Mouse (Mus musculus): ENCODE data around the gene Vipas39. TPM values are rescaled to one million over a fixed set of nuclear protein-coding genes. Genes with fewer than 3 reads are reported as not detected.
"Not testable (repeated sequence)": the region's sequence is repeated elsewhere in the genome, so short reads cannot be mapped to it uniquely, and the experiment has no call there.

The Vipas39 gene
- polyA plus RNA-seq (2016; fragmentation: Nextera tagmentation; extraction: Ambion mirVana): 62.1 and 62.2 TPM in 2 replicates

DNA sequence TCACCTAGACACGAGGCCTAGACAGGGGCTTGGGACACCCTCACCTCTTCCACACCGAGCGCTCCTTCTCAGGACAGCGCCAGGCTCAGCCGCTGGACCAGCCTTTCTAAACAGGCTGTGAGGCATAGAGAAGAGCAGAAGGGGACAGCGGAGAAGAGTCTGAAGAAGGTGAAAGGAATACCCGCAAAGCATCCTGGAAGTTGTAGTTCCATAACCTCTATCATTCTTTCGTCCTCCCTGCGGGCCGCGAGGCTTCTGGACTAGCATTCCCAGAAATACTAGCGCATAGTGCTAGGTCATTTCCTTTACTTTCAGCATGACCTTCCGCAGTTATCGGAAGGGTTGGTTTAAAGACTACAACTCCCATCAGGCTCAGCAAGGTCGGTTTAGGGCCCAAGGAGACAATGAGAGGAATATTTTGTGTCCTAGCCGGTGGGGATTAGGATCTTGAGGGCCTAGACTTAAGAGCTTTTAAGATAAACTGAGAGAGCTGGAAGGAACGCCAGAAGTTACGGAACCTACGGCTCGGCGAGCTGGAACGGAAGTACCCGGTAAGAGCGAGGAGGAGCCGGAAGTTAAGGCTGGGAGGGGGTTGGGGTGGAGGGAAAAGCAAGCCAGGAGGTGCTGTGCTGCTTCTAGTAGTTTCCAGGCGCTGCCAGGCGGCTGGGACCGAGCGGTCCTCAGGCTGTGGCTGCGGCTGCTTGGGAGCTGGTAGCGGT, at the start of gene Vipas39, which contains the start of gene Ahsa1:
Gene Vipas39 (minus strand): TSS at position 149 of the 719 bp plus-strand sequence.
Gene Ahsa1 (plus strand): TSS at position 372 of the 719 bp plus-strand sequence.
- peaks cover 22% of the 10 kb centered on the region for H3K4me1 ChIP-seq
- H3K4me3 ChIP-seq: peak within 1 kb of the TSS; percentile 57
- H3K27me3 ChIP-seq: no peaks in the 10 kb centered on the region
- peak within 1 kb of the TSS; percentile 86 for H3K27ac ChIP-seq (replicated peaks)
- ATAC-seq (ENCODE audit: low FRiP score, low read depth): peak; percentile 96
- H3K9ac ChIP-seq (replicated peaks): peak within 1 kb of the TSS; percentile 89
- H3K9me3 ChIP-seq: no peaks in the 10 kb centered on the region
- H3K36me3 ChIP-seq: peaks cover 43% of the 10 kb centered on the region
- under 1% methylated on average over 31 of the region's 31 CpGs for WGBS
- H3K4me2 ChIP-seq (replicated peaks): peak within 1 kb of the TSS; percentile 95

DNA sequence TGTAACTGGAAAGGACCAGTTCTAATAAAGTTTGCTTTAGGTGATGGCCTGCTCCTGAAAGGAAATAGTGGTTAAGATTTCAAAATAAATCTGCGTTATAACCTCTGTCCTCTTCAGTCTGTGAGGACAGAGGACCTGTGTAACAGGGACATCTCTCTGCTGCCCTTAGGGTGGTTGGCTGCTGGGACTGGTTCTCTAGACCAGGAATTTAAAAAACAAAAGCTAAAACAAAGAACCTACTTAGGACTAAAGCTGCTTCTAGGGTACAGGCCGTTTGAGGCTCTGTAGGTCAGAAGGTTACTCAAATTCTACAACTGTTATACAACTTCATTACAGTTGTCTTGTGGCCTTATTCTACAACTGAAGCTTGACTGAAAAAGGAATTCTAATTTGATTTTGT, 47.0 kb upstream of the Vipas39 start:
- no peaks in the 10 kb centered on the region for H3K27me3 ChIP-seq
- H3K4me2 ChIP-seq (replicated peaks): no peak overlapping the region
- no peak overlapping the region for H3K27ac ChIP-seq (replicated peaks)
- peaks cover 28% of the 10 kb centered on the region for H3K36me3 ChIP-seq
- H3K4me1 ChIP-seq: no peaks in the 10 kb centered on the region
- H3K9me3 ChIP-seq: no peaks in the 10 kb centered on the region
- WGBS: 62% methylated on average over 2 of the region's 2 CpGs
- no peak for ATAC-seq (ENCODE audit: low FRiP score, low read depth)
- no peak overlapping the region for H3K4me3 ChIP-seq
- no peak overlapping the region for H3K9ac ChIP-seq (replicated peaks)

DNA sequence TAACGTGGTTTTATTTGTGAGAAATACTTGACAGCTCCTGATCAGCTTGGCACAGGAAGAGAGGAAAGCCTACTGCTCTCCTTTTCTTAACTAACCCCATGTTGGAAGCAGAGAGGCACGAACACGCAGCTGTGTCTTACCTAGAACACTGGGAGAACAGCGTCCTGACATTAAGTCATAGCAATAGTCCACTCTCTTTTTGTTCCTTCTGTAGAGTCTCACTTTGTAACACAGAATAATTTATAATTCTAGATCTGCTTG, 40.5 kb upstream of the Vipas39 start:
- ATAC-seq (ENCODE audit: low FRiP score, low read depth); H3K27ac ChIP-seq (replicated peaks); H3K4me1 ChIP-seq; H3K9ac ChIP-seq (replicated peaks); H3K9me3 ChIP-seq; H3K4me3 ChIP-seq; H3K27me3 ChIP-seq; H3K4me2 ChIP-seq (replicated peaks): not testable (repeated sequence)
- peaks cover 18% of the 10 kb centered on the region for H3K36me3 ChIP-seq
- WGBS: 88% methylated on average over 4 of the region's 4 CpGs

DNA sequence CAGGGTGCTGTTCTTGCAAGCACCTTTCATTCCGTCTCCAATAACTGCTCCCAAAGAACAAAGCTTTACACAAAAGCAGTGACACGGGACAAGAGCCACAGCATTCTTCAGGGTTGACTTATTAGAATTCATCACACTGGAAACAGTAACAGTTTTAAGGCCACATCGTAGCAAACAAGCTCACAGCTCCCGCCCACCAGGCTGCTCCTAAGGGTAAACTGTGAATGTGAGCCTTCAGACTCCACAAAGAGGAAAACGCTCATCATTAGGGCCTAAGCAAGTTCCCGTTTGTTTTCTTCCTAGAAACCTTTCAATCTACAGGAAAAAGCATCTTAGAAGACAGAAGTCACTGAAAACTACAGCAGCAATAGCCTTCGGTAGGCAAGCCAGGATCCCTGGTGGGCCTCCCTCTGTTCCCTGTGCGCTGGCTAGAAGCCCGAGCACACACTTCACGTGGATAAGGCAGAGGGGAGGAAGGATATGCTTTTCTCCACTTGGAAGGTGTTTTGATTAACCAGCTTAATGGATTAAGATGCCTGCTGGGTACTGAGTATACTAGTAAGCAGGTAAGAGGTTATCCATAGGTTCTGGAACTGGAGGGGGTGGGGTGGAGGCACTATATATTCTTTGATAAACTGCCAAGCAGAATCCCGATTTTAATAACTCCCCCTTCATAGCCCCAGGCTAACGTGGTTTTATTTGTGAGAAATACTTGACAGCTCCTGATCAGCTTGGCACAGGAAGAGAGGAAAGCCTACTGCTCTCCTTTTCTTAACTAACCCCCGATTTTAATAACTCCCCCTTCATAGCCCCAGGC, 39.9 kb upstream of the Vipas39 start:
- Histone ChIP-seq H3K36me3 (peaks cover 18% of the 10 kb centered on the region), H3K27ac (replicated peaks) (no peak overlapping the region), H3K4me1 (no peaks in the 10 kb centered on the region; the same call in none of the 2 replicates), H3K27me3 (peaks cover 12% of the 10 kb centered on the region), H3K4me2 (replicated peaks) (no peak overlapping the region), H3K9ac (replicated peaks) (no peak overlapping the region), H3K4me3 (no peak overlapping the region), H3K9me3 (no peaks in the 10 kb centered on the region)
- 44% methylated on average over 13 of the region's 13 CpGs for WGBS
- ATAC-seq (ENCODE audit: low FRiP score, low read depth): no peak

DNA sequence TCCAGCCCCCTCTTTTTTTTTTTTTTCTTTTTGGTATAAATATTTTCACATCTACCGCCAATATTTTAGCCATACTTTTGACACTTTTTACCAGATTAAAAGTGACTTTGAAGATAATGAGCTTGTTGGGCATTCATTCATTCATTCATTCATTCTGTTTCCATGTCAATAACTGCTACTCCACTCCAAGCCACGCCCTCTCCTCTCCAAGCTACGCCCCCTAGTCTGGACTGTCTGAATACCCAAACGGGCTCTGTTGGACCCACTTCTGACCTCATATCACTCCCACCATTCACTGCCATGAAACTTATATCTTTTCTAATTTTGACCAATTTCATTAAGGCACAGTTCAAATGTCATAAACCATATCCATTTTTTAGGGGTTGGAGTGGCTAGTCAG, 35.1 kb upstream of the Vipas39 start:
- H3K27me3 ChIP-seq: peaks cover 43% of the 10 kb centered on the region
- H3K4me1 ChIP-seq: peaks cover 13% of the 10 kb centered on the region
- no peaks in the 10 kb centered on the region for H3K36me3 ChIP-seq
- no peak overlapping the region for H3K9ac ChIP-seq (replicated peaks)
- no peaks in the 10 kb centered on the region for H3K9me3 ChIP-seq
- H3K4me3 ChIP-seq: no peak overlapping the region
- 40% methylated on average over 4 of the region's 4 CpGs for WGBS
- no peak for ATAC-seq (ENCODE audit: low FRiP score, low read depth)
- no peak overlapping the region for H3K27ac ChIP-seq (replicated peaks)
- H3K4me2 ChIP-seq (replicated peaks): no peak overlapping the region

DNA sequence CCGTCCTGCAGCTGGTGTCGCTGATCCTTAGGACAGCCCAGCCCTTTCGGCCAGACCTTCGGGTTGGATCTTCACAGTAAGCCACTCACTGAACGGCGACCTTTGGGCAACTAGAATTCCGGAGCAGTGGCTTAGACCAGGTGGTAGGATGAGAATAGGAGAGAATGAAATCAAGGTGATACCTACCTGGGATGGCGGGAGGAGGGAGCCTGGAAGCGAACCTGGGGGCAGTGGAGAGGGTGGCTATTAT, 34.3 kb upstream of the Vipas39 start:
- no peak overlapping the region for H3K9ac ChIP-seq (replicated peaks)
- 2% methylated on average over 9 of the region's 9 CpGs for WGBS

DNA sequence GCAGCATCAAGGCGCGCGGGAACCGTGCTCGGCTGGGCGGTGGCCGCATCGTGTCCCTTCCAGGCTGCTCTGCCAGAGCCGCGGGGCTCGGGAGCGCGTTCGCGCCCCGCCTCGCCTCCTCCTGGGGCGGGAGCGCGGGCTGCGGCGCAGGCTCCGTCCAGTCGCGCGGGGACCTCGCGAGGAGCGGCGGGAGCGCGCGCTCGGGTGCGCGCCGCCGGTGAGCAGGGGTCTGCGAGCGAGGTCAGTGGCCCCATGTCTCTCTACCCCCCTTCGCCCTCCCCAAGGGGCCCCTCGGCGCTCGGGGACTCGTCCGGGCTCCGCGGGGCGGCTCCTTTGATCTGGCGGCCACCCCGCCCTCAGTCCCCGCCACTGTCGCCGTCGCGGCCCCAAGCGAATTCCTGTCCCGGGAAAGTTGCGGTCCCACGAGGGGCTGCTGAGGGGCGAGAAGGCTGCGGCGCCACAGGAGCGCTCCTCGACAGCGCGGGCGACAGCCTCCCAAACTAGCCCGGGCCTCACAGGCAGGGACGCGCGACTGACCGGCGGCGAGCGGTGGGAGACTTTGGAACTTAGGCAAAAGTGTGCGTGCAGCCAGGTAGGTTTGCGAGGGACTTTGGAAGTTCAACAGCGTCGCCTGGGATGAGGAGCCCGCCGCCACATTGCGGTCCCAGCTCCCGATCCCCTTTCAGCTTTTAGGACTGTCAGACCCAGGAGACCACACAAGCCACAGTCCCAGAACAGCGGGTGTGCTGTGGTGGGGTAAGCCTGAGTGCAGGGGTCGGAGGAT, 33.8 kb upstream of the Vipas39 start, which contains the start of gene Ism2:
Gene Ism2 (minus strand): TSS at position 49 of the 784 bp plus-strand sequence.
- peak within 1 kb of the TSS; percentile 74 for H3K4me3 ChIP-seq
- WGBS: under 1% methylated on average over 79 of the region's 86 CpGs
- no peaks in the 10 kb centered on the region for H3K9me3 ChIP-seq
- H3K9ac ChIP-seq (replicated peaks): peak within 1 kb of the TSS; percentile 64
- H3K27ac ChIP-seq (replicated peaks): no peak within 1 kb of the TSS
- H3K4me1 ChIP-seq: peaks cover 13% of the 10 kb centered on the region
- peak; percentile 82 for ATAC-seq (ENCODE audit: low FRiP score, low read depth)
- H3K4me2 ChIP-seq (replicated peaks): peak within 1 kb of the TSS; percentile 97
- no peaks in the 10 kb centered on the region for H3K36me3 ChIP-seq
- peaks cover 43% of the 10 kb centered on the region for H3K27me3 ChIP-seq

More for the DNA sequence above, 34.3 kb upstream of the Vipas39 start:
- ATAC-seq (ENCODE audit: low FRiP score, low read depth): peak; percentile 31; the same call in 1 of the 2 replicates
- peak overlapping the region; percentile 97 for H3K4me2 ChIP-seq (replicated peaks)
- H3K27me3 ChIP-seq: peaks cover 43% of the 10 kb centered on the region
- H3K9me3 ChIP-seq: no peaks in the 10 kb centered on the region
- peaks cover 13% of the 10 kb centered on the region for H3K4me1 ChIP-seq
- H3K27ac ChIP-seq (replicated peaks): no peak overlapping the region
- H3K36me3 ChIP-seq: no peaks in the 10 kb centered on the region
- peak overlapping the region; percentile 74 for H3K4me3 ChIP-seq

DNA sequence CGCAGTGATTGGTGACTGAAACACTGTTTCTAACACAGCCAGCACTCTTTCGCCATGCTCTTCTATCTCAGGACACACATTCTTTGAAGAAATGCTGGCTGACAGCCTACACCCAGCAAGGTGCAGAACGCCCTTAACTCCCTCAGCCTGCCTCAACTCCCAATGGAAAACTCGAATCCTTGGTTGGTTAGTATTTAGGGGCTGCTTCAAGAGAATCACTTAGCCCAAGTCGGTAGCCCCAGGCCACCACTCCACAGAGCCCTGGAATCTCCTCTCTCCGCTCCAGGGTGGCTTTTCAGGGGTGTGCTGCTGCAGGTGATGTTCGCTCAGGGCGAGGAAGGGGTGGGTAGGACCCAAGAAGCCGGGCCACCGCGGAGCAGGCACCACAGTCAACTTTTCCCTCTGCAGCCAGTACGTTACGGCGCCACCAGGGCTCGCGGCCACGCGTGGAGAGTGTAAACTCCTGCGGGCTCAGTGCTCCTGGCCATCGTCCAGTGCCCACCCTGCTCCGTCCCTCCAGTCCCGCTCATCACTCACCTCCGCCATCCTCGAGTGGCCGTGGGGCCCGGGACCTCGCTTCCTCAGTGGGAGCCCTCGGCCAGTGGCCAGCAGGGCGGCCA, 33.1 kb upstream of the Vipas39 start:
- ATAC-seq (ENCODE audit: low FRiP score, low read depth): no peak; the same call in 1 of the 2 replicates
- WGBS: 10% methylated on average over 27 of the region's 29 CpGs

DNA sequence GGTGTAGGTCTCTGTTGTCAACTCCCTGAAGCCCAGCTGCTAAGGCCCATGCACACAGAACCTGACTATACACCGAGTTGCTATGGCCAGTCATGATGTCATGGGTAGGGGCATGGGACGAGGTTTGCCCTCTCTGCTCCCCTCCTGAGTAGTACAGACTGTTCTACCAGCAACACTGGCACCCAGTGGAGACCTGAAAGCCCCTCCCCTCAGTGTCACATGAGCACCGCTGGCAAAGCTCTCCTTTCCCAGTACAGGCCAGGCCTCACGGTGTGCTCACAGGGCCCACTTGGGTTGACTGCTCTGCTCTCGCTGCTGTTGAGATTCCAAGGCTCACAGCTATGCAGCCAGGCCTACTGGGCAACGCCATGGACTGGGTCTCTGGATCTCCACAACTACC, 27.9 kb upstream of the Vipas39 start:
- Histone ChIP-seq H3K9me3 (no peaks in the 10 kb centered on the region), H3K4me3 (no peak overlapping the region), H3K36me3 (no peaks in the 10 kb centered on the region), H3K4me1 (no peaks in the 10 kb centered on the region), H3K27me3 (peaks cover 10% of the 10 kb centered on the region), H3K4me2 (replicated peaks) (no peak overlapping the region), H3K27ac (replicated peaks) (no peak overlapping the region), H3K9ac (replicated peaks) (no peak overlapping the region)
- ATAC-seq (ENCODE audit: low FRiP score, low read depth): 0 out of 2 replicates have a peak, but pooled peaks have one; percentile 6
- WGBS: 79% methylated on average over 6 of the region's 6 CpGs

More for the DNA sequence above, 33.1 kb upstream of the Vipas39 start:
- Histone ChIP-seq H3K9ac (replicated peaks) (peak overlapping the region; percentile 64), H3K4me3 (peak overlapping the region; percentile 74), H3K27ac (replicated peaks) (no peak overlapping the region), H3K27me3 (peaks cover 43% of the 10 kb centered on the region), H3K4me2 (replicated peaks) (peak overlapping the region; percentile 97), H3K9me3 (no peaks in the 10 kb centered on the region), H3K4me1 (peaks cover 13% of the 10 kb centered on the region), H3K36me3 (no peaks in the 10 kb centered on the region)

DNA sequence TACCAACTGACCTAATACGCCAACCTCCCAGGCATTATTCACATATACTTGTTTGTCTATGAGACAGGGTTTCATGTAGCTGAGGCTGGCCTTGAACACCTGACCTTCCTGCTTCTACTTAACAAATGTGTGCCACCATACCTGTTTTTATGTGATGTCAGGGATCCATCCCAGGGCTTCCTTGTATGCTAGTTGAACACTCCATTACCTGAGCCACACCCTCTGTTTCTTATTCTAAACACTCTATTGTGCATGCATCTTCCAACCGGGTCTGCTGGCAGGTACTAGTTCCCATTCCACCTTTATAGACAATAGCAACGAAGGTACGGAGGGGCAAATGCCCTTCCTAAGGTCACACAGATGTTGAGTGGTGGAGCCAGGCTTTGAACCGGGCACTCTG, 23.0 kb upstream of the Vipas39 start:
- Histone ChIP-seq H3K4me3 (no peak overlapping the region), H3K36me3 (no peaks in the 10 kb centered on the region), H3K4me1 (no peaks in the 10 kb centered on the region), H3K27ac (replicated peaks) (no peak overlapping the region), H3K4me2 (replicated peaks) (no peak overlapping the region), H3K9ac (replicated peaks) (no peak overlapping the region), H3K27me3 (no peaks in the 10 kb centered on the region), H3K9me3 (no peaks in the 10 kb centered on the region)
- no peak for ATAC-seq (ENCODE audit: low FRiP score, low read depth)
- 93% methylated on average over 5 of the region's 5 CpGs for WGBS

DNA sequence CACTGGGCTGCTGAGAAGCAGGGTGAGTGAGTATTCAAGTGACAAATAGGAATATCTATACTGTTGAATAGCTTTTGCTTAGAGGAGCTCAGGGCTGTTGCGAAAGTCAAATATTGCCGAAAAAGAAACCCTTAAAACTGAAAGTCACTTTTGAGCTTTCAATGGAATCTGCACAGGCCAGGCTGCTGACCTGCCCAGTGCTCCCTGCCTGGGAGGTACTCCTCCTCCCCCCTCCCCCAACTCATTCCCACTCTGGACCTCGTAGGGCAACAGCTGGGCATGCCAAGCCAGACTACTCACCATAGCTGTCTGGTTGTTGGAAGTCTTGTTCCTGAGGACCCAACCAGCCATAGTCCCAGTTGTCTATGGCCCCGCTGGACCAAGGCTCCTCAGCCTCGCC, 18.7 kb upstream of the Vipas39 start:
- Histone ChIP-seq H3K27ac (replicated peaks) (no peak overlapping the region), H3K9ac (replicated peaks) (no peak overlapping the region), H3K4me2 (replicated peaks) (no peak overlapping the region), H3K27me3 (peaks cover 5% of the 10 kb centered on the region), H3K4me1 (no peaks in the 10 kb centered on the region), H3K9me3 (no peaks in the 10 kb centered on the region), H3K4me3 (no peak overlapping the region), H3K36me3 (no peaks in the 10 kb centered on the region)
- 88% methylated on average over 5 of the region's 5 CpGs for WGBS
- ATAC-seq (ENCODE audit: low FRiP score, low read depth): no peak
